Mouse (Mus musculus) bone marrow, adult 2 months (tissue): Measurements from ENCODE around the gene Donson.

Experiments
- CTCF ChIP-seq: fragments of 200-500 bp; IDR thresholded peaks from 2 replicates; pipeline ENCODE4 v1.5.1; 2011; ENCODE audit warnings: low read length, control low read depth; ENCODE audit not compliant: control insufficient read depth, insufficient read depth
- POLR2A ChIP-seq: fragments of 200-500 bp; IDR thresholded peaks from 2 replicates; pipeline ENCODE4 v1.6.1; 2011; ENCODE audit warnings: low read depth, mild to moderate bottlenecking, control low read depth, low read length, borderline replicate concordance; ENCODE audit not compliant: control insufficient read depth

GRCm38 (mm10) chr16:91652191-91652590 is 36.4 kb downstream of the Donson start:
- no peak for TF ChIP-seq CTCF
- TF ChIP-seq POLR2A, result no peak
